Mouse (Mus musculus) adrenal gland, postnatal 36 days (tissue): Measurements from ENCODE around the gene Dstyk. TPM values are rescaled to one million over a fixed set of nuclear protein-coding genes. Genes with fewer than 3 reads are reported as not detected.
"Not testable (repeated sequence)": the region's sequence is repeated elsewhere in the genome, so short reads cannot be mapped to it uniquely, and the experiment has no call there.

Source experiments
- DNase-seq, 2 experiments: peaks; one replicate each; pipeline ENCODE4 v3.0.0; 2021; ENCODE audit warnings: mixed read lengths in 1 of 2
- total RNA-seq, 2 experiments: library from RNA; stranded (reverse); gene quantifications; 2 replicates each; pipeline ENCODE4 v1.2.3; 2021

Dstyk gene
- total RNA-seq, 2 experiments from 2014 or later: 22.5 to 23.1 TPM

- DNase-seq: no peak
Observed at GRCm38 (mm10) chr1:132436960-132437359, 19.6 kb downstream of the Dstyk start.

- DNase-seq: no peak
Observed at GRCm38 (mm10) chr1:132437389-132437788, 20.0 kb downstream of the Dstyk start.

DNA sequence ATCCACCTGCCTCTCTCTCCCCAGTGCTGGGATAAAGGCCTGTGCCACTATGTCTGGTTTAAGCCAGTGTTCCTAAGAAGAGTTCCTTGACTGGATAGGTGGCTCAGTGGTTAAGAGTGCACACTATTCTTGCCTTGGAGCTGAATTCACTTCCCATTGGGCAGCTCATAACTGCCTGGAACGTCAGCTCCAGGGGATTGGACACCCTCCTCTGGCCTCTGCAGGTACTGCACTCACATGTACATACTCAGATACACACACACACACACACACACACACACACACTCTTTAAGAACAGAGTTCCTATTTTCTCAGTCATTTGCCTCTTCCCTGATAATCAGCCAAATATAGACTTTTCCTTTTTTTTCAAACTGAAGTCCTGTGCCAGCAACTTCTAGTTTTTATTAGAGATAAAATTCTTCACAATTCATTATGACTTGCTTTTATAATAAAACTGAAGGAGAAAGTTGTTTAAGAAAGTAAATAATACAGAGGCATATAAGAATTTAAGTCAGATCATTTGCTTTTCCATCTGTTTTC lies 23.6 kb downstream of the Dstyk start:
- DNase-seq: no peak

- DNase-seq: no peak
Observed at GRCm38 (mm10) chr1:132449742-132450141, 32.4 kb downstream of the Dstyk start.

DNA sequence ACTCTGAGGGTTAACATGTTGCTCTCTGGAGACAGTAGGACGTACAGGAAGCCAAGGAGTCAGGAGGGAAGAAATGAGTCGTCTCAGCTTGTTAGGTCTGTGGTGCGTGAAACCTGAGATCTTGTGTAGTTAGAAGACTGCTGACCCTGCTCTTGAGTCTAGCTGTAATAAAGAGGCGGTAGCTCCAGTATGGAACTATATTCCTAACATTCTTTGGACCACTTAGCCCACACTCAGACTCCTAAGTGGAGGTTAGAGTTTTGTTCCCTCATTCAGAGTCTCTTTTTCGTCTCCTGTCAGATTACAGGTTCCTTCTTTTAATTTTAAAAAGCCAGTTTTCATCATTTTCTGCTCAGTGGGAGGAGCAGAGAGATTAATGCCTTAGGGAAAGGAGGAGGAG lies 47.3 kb downstream of the Dstyk start:
- no peak for DNase-seq

DNA sequence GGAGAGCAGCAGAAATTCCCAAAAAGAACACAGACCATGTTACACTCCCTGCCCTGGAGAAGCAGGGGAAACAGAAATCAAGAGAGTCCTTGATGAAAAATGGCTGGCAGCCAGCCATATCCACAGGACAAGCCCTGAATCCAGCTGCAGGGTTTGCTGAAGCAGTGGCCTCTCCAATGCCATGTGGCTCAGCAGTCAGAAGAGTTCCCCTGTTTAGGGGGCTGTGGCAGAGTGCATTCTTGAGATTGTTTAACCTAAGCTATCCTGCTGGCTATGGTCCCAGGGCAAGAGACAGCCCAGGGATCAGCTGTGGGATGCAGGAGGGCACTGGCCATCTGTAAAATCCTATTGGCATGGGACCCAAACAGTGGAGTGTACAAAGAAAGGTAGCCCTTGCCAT lies 51.6 kb downstream of the Dstyk start:
- DNase-seq: peak; percentile 59 to 75

DNA sequence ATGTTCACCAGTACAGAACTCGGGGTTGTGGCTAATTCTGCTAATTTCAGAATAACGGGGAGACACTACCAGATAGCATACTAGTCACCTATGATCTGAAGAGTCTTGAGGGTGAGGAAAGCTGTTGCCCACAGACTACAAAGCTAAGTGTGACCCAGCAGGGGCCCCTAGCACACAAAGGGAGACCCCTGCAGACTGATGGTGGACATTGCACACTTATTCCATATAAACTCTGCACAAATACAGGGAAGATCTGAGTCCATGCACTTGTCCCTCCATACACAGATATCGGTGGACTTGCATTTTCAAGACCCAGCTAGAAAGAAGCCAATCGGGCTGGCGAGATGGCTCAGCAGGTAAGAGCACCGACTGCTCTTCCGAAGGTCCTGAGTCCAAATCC lies 52.2 kb downstream of the Dstyk start:
- DNase-seq: no peak

GRCm38 (mm10) chr1:132470031-132470430 lies 52.7 kb downstream of the Dstyk start:
- not testable (repeated sequence) for DNase-seq

GRCm38 (mm10) chr1:132471032-132471431 lies 53.7 kb downstream of the Dstyk start:
- no peak for DNase-seq

GRCm38 (mm10) chr1:132471499-132471898 lies 54.1 kb downstream of the Dstyk start:
- DNase-seq: no peak

GRCm38 (mm10) chr1:132472537-132472936 lies 55.2 kb downstream of the Dstyk start:
- no peak for DNase-seq

DNA sequence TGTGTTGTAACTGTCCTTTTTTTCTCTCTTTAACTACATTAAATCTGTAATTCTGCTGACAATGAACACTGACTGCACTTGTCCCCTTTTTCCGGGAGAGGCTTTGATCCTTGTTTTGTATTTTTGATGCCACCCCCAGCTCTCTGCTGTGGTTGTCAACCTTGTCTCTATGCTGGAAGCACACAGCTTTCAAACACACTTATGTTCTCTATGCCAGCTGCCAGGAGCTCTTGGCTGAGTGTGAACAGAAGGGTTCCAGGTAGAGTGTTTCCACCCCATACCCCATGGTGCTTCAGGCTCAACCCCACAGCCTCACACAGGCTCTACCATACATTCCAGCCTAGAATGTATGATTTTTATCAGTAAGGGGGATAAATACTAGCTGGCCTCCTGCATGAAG lies 57.1 kb downstream of the Dstyk start:
- DNase-seq: no peak

DNA sequence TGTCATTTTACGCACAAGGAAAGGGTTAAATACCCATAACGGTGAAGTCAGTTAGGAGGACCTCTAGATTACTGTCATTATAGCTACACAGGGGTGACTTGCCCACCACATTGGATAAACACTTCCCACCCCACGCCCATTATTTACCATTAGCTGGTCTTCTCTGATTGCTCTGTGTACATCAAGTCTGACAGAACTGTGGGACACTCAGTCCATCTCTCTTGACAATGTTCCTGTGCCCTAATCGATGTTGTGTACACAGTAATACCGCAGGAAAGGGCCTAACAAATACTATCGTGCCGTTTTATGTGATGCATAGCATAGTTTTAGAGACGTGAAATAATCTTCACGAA lies 59.2 kb downstream of the Dstyk start:
- DNase-seq: no peak

DNA sequence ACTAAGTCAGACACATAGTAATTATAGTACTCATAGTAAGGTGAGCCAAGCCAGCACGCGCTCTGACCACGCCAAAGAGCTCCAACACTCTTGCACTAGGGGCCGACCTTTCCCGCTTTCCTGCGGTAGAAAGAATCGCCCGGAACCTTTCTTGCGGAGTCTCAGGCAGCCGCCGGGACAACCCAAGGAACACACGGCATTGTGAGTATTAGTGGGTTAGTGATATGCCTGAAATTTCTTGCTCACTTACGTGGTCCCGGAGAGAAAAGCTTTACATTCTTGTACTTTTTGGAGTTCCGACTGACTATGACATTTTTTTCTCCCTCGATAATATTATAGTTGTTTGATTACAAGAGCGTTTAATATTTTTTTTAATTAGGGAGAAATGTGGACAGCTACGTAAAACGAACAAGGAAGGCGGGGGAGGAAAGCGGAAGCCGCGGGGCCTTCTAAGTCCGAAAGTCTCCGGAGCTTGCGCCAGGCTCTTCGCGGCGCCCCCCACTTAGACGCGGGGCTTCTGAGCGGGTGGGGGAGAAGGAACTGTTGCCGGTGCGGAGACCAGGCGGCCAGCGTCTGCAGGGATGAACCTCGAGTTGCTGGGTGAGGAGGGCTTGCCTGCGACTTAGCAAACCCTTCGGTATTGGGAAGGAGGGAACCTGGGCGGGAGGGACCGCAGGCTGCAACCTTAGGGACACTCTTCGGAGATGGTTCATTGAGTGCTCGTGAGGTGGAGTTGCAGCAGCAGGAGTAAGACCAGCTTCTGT lies 59.8 kb downstream of the Dstyk start, which contains the start of gene Rbbp5:
TSS of gene Rbbp5 (plus strand) at position 438 of the 764 bp plus-strand sequence.
- peak; percentile 89 for DNase-seq

DNA sequence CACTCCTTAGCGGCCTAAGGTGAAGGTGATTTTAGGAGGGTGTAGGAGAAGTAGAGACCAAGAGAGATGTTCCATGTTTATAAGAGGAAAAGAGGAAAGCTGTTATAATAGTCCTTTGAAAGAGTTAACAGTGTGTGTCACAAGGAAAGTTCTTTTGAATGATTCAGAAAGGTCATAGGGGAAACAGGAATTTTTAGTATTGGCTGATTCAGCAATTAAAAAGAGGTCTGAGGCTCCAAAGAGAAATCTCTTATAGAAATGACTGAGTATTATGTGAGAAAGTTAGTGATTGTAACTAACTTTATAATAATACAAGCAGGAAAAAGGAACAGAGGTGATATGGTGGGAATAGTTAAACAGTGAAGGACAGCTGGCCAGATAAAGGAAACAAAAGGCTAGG lies 62.1 kb downstream of the Dstyk start:
- DNase-seq: no peak

GRCm38 (mm10) chr1:132481619-132482018 lies 64.3 kb downstream of the Dstyk start:
- DNase-seq: no peak

- no peak for DNase-seq
Observed at GRCm38 (mm10) chr1:132483234-132483633, 65.9 kb downstream of the Dstyk start.

DNA sequence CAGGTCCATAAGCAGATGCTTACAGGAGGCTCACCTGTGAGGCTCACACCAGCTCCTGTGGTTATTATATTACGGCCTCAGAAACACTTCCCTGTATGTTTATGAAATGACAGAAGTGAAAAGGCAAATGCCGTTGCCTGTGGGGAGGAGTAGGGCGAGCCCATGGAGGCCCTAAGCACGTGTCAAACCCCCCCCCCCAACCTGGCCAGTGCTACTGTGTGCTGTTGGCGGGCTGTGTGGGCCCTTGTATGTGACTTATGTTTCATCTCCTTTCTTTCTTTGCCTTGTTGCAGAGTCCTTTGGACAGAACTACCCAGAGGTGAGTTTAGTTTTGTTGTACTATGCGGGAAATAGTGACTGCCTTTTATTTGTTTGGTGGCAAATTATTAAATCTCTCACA lies 66.4 kb downstream of the Dstyk start:
- DNase-seq: no peak

DNA sequence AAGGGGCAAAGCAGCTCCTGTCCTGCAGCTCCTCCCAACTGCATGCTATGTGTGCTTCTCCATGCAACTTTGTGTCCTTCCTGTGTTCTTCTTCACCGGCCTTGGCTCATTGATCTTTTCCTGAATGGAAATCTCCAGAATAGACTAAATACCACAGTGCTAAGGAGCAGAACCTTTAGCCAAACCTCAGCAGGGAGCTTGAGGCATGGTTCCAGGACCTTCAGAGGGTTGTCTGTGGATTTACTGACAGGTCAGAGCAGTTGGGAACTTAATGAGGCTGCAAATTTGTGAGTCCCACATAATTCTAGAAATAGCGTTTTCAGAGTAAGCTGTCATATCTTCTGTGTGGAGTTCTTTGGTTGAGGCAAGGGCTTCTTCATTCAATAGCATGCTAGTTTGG lies 83.2 kb downstream of the Dstyk start:
- DNase-seq: no peak

DNA sequence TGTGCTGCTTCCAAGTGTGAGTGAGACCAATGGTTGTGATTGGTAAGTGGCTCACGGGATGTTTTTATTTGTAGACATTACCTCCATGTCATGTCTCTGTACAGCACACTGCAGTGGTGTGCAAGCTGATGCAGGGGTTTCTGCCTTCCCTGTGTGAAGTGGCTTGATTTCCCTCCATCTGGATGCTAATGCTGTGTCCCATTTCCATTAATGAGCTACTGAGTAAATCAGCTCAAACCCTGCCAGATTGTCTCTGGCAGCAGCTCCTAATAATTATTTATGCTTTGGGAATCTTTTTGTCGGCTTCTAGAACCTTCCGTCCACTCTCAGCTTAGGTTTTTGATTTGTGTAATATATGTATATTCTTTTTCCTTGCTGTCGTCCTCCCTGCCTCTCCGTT lies 87.8 kb downstream of the Dstyk start:
- no peak for DNase-seq

- DNase-seq: no peak
Observed at GRCm38 (mm10) chr1:132506058-132506457, 88.7 kb downstream of the Dstyk start, which contains the start of gene Tmem81. Tmem81 (plus strand) TSS chr1:132506230.

DNA sequence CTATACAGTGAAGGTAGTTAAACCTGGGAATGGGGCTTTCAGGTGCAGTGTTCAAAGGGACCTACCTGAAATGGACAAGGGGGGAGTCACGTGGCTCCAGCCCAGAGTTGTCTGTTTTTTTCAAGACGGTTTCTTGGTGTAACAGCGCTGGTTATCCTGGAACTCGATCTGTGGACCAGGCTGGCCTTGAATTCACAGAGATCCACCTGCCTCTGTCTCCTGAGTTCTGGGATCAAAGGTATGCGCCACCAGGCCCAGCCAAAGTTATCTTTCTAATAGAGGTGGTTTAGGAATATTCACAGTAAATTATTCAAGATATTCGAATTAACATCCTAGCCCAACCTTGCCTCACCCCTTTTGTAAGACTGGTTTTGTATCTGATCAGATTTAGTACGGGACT lies 89.3 kb downstream of the Dstyk start:
- DNase-seq: no peak

- DNase-seq: no peak
Observed at GRCm38 (mm10) chr1:132509771-132510170, 92.4 kb downstream of the Dstyk start.

DNA sequence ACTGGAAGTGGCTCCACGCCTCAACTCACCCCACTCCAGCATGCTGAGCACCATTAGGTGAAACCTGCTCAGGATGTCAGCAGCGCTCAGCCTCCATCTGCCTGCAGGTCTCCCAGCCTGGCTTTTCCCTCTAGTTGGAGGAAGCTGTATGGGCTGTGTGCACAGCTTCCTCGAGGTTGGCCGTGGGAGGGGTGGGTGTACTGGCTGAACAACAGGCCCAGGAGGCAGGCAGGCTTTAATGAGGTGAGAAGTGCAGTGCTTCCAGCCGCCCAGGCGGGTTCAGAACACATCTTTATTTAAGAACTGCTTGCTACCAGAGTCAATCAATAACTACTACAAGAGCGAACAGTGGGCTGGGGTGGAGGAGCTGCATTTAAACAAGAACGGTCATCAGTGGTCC lies 94.2 kb downstream of the Dstyk start:
- no peak for DNase-seq
